Mouse (Mus musculus) MEL-GATA-1-ER (cell line): ENCODE results near the gene Tmem205.

ENCODE experiments used
- DNase-seq: peaks from one replicate; pipeline ENCODE4 v3.0.0-alpha.2; 2012; ENCODE audit warnings: low read depth; ENCODE audit errors: extremely low read depth

Tmem205 gene

GRCm38 (mm10) chr9:21927208-21927753, at the start of gene Tmem205, which contains the start of gene Ccdc159:
Gene Tmem205 (minus strand): TSS chr9:21927556.
Gene Ccdc159 (plus strand): TSS chr9:21927471.
- peak; percentile 97 for DNase-seq

GRCm38 (mm10) chr9:21976626-21977175, 49.3 kb upstream of the Tmem205 start:
- DNase-seq = no peak

GRCm38 (mm10) chr9:21969304-21969703, 41.9 kb upstream of the Tmem205 start:
- no peak for DNase-seq

- no peak for DNase-seq
Observed at GRCm38 (mm10) chr9:21968883-21969282, 41.5 kb upstream of the Tmem205 start.

- peak; percentile 82 for DNase-seq
Observed at GRCm38 (mm10) chr9:21963417-21963816, 36.1 kb upstream of the Tmem205 start, which contains the start of gene Epor. Gene Epor (minus strand): TSS chr9:21963506.

- DNase-seq = peak; percentile 99
Observed at GRCm38 (mm10) chr9:21962416-21963059, 35.2 kb upstream of the Tmem205 start.

- no peak for DNase-seq
Observed at GRCm38 (mm10) chr9:21962010-21962409, 34.7 kb upstream of the Tmem205 start.

GRCm38 (mm10) chr9:21961366-21961980, 34.1 kb upstream of the Tmem205 start:
- no peak for DNase-seq

- DNase-seq = no peak
Observed at GRCm38 (mm10) chr9:21960558-21961208, 33.3 kb upstream of the Tmem205 start.

- no peak for DNase-seq
Observed at GRCm38 (mm10) chr9:21960135-21960534, 32.8 kb upstream of the Tmem205 start.

GRCm38 (mm10) chr9:21959244-21959643, 31.9 kb upstream of the Tmem205 start:
- DNase-seq = no peak

- DNase-seq = no peak
Observed at GRCm38 (mm10) chr9:21958372-21958771, 31.0 kb upstream of the Tmem205 start.

GRCm38 (mm10) chr9:21955570-21956281, 28.4 kb upstream of the Tmem205 start, which contains the start of gene Swsap1:
Gene Swsap1 (plus strand): TSS chr9:21955755.
- DNase-seq = peak; percentile 99

GRCm38 (mm10) chr9:21955225-21955569, 27.8 kb upstream of the Tmem205 start:
- DNase-seq = no peak

- DNase-seq = no peak
Observed at GRCm38 (mm10) chr9:21954635-21955034, 27.3 kb upstream of the Tmem205 start.

- DNase-seq = no peak
Observed at GRCm38 (mm10) chr9:21953600-21953999, 26.2 kb upstream of the Tmem205 start.

- no peak for DNase-seq
Observed at GRCm38 (mm10) chr9:21951977-21952376, 24.6 kb upstream of the Tmem205 start.

GRCm38 (mm10) chr9:21950322-21950721, 23.0 kb upstream of the Tmem205 start:
- DNase-seq = no peak

- DNase-seq = no peak
Observed at GRCm38 (mm10) chr9:21948790-21949189, 21.4 kb upstream of the Tmem205 start.

GRCm38 (mm10) chr9:21948146-21948545, 20.8 kb upstream of the Tmem205 start:
- no peak for DNase-seq

- peak; percentile 44 for DNase-seq
Observed at GRCm38 (mm10) chr9:21947540-21948130, 20.3 kb upstream of the Tmem205 start.
